Mouse (Mus musculus) urinary bladder, postnatal 25 days (tissue): ENCODE measurements around the gene Lrriq1.

ENCODE experiments used
- DNase-seq: peaks from one replicate; pipeline ENCODE4 v3.0.0; 2022; ENCODE audit warnings: low spot score

Lrriq1 gene

DNA sequence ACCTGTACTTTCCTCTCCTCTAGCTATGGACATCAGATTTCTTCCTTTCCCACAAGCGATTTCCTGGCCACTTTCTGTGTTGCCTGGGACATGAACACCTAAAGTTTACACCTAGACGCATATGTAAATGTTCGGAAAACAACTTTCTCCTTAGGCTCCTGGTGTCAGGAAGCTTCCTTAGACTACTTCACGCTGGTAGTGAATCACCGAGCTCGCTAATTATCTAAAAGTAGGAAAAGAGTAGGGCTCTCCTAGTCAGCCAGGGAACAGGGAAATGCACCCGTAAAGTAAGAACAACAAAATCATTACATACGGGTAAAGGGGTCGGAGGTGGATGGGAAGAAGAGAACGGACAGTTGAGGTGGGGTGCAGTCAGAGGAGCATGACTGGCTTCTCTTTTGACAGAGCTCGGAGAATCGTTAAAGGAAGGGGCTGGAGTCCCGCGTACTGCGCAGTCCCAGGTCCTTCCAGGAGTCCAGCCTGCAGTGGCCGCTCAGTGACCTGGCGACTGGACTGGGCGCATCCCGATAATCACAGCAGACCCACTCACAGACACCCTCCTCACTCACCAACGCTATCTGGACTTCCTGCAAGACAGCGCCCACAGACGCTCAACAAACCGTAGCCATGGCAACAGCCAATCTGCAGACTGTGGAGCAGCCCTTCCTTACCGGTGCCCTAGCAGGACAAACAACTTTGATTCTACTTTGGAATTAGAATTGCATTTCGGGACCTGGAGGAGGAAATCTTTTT lies at the start of gene Lrriq1:
TSS of gene Lrriq1 (minus strand) at position 616 of the 753 bp plus-strand sequence.
- peak; percentile 52 for DNase-seq

DNA sequence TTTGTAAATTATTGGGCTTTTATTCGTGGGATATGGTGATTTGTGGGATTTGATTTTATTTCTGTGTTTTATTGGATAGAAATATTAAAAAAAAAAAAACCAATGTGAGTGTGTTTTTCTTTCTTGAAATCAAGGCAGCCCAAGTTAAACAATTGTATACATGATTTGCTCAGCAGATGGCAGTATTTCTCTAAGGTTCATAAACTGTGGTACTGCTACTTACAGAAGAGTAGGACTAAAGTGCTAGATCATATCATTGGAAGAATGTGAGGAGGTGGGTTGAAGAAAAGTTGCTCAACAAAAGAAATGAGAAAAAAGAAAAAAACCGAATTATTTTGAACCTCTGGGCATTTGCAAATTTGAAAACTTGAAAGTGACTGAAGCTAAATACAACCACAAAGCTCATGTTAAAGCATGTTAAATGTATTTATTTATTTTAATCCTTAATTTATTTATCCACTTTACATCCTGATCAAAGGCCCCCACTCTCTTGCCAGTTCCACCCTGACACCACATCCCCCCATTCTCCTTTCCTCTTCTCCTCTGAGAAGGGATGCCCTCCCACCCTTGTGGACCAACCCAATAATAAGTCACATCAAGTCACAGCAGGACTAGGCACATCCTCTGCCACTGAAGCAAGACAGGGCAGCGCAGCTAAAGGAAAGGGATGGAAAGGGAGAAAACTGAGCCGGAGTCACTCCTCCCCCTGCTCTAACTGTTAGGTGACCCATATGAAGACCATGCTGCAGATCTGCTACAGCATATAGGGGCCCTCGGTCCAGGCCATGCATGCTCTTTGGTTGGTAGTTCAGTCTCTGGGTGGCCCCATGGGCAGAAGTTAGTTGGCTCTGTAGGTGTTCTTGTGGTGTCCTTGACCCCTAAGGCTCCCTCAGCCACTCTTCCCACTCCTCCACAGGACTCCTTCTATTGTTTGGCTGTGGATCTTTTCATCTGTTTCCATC lies 18.0 kb upstream of the Lrriq1 start:
- no peak for DNase-seq

- no peak for DNase-seq
Measured at GRCm38 (mm10) chr10:103236460-103236772, 294 bp upstream of the Lrriq1 start.

- no peak for DNase-seq
Measured at GRCm38 (mm10) chr10:103226646-103227045, 9.5 kb downstream of the Lrriq1 start.

DNA sequence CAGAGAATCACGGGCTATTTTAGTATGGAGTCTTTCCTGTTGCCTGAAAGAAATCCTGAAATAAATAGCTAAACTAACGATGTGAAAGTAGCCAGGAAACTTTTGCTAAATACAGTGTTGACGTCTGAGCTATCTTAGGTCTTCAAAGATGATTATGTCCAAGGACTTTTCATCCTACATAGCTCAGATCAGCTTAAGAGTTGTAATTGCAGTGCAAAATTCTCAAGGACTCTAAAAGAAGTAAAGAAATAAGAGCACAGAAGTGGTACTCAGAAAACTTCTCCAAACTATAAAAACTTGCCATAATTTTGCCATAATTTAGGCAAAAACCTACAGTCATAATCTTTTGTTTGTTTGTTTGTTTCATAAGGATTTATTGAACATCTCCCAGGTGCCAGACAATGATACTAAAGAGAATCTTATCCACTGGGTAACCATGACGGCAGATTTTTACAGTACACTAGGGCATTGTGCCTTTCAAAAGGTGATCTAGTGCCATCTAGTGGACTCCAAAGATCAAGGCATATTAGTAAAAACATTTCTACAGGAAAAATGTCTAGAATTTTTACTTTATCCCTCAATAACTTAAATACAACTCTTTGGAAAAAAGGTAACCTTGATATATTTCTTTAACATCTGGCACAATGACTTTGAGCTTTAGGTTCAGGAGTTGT lies 41.3 kb downstream of the Lrriq1 start:
- no peak for DNase-seq

GRCm38 (mm10) chr10:103145769-103146379 lies 90.2 kb downstream of the Lrriq1 start:
- DNase-seq = no peak

DNA sequence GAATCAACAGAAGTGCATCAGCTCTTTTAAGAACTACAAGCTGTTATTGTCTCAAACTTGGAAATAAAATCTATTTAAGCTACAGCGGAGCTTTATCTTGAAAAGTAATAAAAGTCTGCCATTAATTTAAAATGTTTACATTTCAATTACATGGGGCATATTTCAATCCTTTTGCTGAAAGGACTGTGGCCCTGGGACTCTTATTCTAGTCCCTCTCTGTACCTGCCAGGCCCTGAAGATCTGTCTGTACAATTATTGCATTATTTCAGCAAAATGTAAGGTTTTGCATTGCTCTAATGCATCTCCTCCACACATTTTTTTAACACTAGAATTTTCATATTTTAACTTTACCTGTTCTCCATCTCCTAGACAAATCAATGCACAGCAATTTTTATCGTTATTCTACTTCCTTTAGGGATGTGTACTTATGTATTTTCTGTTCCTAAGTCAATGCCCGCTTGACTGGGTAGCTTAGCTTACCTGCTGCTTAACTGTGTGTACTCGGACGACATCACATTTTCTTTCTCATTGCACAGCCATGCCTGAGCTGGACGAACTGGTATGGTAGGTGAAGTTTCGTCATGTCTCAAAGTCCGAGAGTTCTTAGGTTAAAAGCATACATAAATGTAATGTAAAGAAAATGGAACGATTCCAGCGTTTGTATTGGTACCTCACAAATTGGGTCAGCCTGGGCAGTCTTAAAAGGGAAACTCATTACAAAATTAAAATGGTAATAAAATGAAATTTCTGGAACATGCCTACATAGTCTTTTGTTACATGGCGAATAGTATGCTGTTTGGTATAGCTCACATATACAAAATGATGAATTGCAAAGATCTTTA lies 91.0 kb downstream of the Lrriq1 start:
- DNase-seq = no peak

DNA sequence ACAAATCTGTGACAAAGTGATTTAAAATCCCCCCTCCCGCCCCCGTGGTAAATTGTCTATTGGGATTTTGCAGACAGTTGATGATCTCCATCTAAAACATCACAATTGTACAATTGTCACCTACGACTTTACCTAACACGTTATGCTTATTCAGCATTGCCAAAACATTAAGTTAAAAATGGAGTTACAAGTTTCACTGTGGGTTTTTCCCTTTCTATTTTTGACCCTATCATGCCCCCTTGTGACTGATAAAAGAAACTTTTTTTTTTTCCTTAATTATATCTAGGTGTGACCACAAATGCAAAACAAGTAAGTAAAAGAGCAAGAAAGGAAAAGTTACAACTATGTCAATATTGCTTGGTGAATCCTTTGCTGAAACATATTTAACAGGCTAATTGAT lies 93.6 kb downstream of the Lrriq1 start:
- DNase-seq = no peak

DNA sequence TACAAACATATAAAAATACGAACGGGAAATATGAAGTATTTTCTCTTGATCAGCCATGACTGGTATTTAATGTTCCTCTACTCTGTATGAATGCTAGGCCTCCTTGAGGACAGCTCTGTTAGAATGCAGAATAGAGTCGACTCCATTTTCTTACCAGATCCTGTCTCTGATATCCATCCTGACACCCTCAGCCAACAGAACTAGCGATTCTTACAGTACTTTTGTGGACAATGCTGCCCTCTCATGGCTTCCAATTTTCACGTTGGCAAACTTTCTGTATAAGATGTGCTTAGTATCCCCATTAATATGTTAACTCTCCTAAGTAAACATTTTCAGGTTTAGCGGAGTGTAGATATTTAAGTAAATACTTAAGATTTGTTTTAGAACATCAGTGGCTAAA lies 94.6 kb downstream of the Lrriq1 start:
- no peak for DNase-seq

GRCm38 (mm10) chr10:103140609-103141008 lies 95.5 kb downstream of the Lrriq1 start:
- DNase-seq = no peak

DNA sequence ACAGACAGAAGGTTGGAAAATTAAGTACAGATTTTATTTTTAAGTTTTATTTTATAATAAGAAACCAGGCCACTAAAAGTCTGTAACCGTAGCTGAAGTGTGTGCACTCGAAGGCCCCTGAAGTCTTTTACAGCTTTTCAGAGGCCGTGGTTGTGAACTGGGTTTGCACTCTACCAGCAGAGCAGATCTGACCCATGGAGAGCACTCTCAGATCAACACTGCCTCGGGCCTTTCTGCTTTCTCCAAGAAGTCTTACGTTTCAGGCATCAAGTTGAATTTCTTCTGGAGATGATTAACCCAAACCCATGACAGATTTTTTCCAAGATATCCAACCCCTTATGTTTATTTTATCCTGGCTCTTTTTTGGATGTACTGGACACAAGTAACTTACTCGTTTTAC lies 121.5 kb downstream of the Lrriq1 start:
- DNase-seq = no peak

DNA sequence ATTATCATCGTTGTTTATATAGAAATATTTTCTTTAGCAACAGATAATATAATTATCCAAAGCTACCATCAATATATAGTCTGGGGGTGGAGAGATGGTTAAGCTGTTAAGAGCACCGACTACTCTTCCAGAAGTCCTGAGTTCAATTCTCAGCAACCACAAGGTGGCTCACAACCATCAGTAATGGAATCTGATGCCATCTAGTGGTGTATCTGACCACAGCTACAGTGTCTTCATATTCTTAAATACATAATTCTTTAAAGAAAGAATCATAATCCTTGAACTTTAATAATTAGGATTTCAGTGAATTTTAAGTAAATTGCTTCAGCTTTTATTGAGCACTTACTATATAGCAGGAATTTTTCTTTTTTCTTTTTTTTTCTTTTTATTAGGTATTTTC lies 128.0 kb downstream of the Lrriq1 start:
- DNase-seq = no peak

DNA sequence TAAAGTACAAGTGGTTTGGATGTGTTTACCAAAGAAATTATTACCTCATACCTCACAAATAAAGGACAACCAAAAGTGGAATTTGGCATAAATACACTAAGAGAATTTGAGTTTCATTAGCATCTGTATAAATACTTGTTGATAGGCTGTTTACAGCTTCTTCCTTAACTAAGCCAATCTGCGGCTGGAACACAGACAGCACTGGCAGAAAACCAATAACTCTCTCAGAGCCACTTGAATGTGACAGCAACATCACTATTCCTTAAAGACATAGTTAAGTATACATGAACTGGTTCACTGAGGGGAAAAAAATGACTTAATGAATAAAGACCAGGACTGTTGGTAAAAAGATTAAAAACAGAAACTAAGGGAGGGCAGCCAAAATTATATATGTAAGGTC lies 150.0 kb downstream of the Lrriq1 start:
- no peak for DNase-seq

GRCm38 (mm10) chr10:103049593-103049992 lies 186.5 kb downstream of the Lrriq1 start:
- no peak for DNase-seq

DNA sequence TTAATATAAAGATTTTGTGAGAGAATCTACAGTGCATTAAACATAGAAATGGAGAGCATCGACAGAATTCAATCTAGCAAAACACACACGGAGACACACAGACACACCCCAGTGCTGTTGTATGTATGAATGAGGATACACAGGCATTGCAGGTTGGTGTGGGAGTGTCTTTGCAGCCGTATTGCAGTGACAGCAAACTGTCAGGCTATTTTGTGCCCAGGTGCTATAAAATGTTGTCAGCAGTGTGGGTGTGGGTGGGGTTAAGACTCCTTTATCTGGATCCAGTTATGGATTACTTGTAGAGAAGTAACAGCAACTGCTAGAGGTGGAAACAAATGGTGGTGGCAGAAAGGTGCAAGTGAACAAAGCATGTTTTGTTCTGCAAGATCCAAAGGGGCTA lies 189.5 kb downstream of the Lrriq1 start:
- DNase-seq = no peak

DNA sequence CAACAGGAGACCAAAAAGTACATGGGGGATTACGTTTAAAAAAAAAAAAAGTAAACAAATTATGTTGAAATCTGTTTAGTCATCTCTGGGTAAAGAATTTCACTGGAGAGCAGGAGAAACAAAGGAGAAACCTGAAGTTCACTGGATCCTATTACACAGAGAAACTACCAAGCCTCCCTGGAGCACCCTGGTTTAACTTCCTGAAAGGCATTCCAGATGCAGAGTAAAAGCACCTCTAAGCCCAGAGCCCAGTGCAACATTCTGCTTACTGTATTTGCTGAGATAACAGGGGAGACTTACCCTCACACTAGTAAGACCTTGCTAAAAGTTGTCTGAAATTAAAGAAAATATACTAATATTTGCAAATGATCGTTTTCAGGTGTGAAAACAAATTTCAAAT lies 191.1 kb downstream of the Lrriq1 start:
- DNase-seq = no peak

GRCm38 (mm10) chr10:103035002-103035640 lies 201.0 kb downstream of the Lrriq1 start:
- no peak for DNase-seq

- no peak for DNase-seq
Measured at GRCm38 (mm10) chr10:103030931-103031330, 205.2 kb downstream of the Lrriq1 start.

- no peak for DNase-seq
Measured at GRCm38 (mm10) chr10:103029730-103030490, 206.2 kb downstream of the Lrriq1 start, which contains the start of gene Alx1. Alx1 (minus strand) TSS chr10:103030215.

DNA sequence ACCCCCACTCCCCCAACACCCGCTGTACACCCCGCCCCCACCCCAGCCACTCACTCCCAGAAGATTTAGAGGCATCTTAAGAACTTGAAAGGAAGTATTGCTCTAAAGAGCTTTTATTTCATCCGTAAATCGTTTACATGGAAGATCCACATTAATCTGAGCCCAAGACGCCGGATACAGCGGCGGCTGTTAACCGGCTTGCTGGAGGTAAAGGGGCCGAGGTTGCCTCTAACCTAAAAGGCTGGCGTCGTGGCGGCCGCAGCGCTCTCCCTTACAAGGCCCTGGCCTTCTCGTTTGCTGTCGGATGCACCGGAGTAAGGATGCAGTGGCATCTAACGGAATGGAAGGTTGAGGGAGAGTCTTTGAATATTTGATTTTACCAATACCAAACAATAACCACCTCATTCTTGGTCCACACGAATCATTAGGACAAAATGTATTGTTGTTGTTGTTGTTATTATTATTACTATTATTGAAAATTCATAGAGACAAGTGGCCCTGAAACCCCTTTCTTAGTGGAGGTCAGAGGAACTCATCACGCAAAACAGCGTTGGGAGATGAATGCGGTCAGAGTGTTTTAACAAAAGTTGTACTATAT lies 206.9 kb downstream of the Lrriq1 start:
- no peak for DNase-seq
